Mouse (Mus musculus) erythroblast, embryonic 14.5 days (primary cell): ENCODE results near the gene Olfr1355.
"Not testable (repeated sequence)": the region's sequence is repeated elsewhere in the genome, so short reads cannot be mapped to it uniquely, and the experiment has no call there.

ENCODE experiments used
- GATA1 ChIP-seq: IDR thresholded peaks from 2 replicates; pipeline ENCODE4 v1.6.1; 2012; ENCODE audit warnings: low read length, inconsistent platforms, mixed read lengths
- TAL1 ChIP-seq: IDR thresholded peaks from 3 replicates; pipeline ENCODE4 v1.6.1; 2012; ENCODE audit warnings: low read length, inconsistent platforms, mixed read lengths

- not testable (repeated sequence) for TF ChIP-seq GATA1, TAL1
Measured at GRCm38 (mm10) chr10:78840456-78840855, 34.9 kb upstream of the Olfr1355 start.
